Mouse (Mus musculus): ENCODE measurements around the gene Krt222.
A peak's percentile ranks its signal among the peaks of the same experiment; 100 is the strongest.

Krt222 gene

DNA sequence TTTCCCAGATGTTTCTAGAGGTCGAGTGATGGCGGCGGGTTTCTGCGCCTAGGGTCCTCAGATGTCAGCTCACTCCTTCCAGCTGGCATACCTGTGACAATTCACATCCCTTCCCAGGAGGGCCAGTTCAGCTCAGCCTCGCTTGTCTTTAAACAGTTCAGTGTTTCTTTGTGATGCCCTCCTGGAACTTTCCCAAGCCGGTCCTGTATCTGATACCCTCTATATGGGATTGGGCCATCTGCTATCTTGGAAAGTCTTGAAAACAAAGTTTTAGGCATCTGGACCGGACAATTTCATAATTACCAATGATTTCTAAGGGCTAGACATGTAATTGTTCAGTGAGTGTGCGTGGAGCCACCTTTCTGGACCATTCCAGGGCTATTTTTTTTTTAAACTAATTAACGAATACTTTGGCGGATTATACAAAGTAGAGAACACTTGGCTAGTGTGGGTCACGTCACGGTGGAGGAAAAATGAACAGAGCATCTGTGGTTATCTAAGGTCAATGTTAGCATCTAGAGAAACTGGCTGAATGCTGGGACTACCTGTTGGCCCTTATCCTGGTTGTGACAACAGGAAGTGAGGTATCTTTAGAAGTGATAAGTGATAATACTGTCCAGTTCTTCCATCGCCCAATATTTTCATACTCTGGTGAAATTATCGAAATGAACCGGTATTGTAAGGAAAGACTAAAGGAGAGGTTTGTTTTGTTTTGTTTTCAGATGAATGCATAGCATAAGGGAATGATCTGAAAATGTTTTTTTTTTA, 12.7 kb downstream of the Krt222 start:
- no peak for DNase-seq

DNA sequence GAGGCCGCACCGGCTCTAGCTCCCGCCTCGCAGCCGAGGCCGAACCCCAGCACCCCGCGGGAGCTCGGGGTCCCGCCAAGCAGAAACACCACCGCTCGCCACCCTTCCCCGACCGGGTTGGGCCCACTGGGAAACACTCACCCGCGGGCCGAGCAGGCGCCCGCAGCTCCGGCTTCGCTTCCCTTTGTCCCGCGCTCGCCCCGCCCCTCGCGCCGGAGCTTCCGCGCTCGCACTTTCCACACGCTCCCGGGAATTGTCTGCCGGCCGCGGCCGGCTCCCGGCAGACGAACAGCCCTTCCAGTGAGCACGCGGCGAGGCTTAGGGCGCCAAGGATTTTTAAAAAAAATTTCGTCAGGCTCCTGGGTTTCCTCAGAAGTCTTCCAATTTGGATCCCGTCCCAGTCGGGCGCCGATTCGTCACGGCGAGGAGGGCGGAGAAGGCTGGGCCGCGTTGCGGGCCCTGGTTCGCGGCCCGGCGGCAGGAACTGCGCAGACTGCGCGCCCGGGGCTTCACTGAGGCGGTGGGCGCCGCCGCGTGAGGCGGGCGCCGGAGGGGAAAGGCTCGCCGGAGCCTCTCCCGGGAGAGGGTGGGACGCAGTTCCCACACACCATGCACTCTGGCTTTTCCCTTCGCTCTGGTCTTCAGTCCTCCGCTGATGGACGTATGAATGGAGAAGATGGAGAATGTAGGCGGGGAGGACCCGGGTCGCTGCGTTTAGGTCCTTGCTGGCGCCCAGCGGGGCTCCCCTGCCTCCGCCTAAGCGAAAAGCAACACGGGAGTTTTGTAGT, 13.4 kb downstream of the Krt222 start, which contains the start of gene Smarce1:
Gene Smarce1 (minus strand): TSS at position 757 of the 788 bp plus-strand sequence.
- DNase-seq: peak; percentile 63 to 89

DNA sequence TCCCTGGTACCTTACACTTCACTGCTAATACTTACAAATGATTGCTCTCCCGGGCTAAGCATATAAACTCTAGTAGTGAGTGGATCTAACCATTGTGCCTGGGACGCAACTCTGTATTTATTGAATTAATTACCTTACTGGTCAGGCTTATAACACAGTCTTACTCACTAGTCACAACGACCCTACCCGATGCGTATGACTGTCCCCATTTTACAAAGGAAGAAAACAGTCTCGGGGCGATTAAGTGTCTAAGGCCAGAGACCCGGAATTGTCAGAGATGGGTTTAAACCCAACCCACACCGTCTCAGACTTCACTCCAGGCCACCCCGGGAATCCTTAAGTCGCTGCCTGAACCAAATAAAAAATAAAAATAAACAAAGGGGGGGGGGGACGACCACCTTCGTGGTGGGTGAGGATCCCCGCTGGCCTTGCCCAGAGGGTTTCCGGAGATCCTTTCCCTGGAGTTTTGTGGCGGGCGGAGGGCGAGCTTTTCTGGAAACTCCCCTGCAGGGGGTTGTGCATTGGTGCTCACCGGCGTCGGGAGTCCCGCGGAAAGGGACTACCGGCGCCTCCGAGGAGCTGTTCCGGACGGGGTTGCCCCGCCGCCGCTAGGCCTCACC, 14.1 kb downstream of the Krt222 start:
- DNase-seq: no peak

DNA sequence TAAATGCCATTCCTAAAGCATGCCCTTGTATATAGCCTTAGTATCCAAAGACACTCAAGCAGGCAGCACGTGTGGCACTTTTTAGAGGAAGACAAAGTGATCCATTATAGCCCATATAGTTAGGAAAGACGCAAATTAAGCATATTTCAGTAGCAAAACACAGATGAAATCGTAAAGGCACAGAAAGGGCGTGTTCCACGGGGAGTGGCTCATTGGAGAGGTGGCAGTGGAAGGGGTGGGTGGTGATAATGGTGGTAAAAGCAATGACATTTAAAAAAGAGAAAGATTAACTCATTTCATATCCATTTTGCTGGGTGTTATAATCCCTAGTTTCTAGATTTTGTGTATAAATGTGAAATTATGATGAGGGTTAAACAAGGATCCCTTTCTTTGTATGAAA, 17.6 kb downstream of the Krt222 start:
- no peak for DNase-seq

DNA sequence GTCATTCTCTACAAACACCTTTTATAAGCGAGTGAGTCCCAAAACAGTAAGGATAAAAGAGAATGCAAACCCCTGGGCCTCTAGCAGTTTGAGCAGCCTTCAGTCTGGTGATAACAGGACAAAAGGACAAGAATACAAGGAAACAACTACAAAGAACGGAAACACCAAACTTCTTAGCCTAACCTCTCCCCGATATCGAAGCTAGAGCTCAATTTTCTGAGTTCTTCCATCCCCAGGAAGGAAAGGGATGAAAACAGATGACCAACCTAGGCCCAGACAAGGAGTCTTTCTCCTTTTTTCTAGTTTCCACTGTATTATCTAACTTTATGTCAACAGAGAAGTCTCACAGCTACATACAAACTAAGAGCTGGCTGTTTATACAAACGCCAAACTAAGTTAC, 20.6 kb downstream of the Krt222 start:
- no peak for DNase-seq

DNA sequence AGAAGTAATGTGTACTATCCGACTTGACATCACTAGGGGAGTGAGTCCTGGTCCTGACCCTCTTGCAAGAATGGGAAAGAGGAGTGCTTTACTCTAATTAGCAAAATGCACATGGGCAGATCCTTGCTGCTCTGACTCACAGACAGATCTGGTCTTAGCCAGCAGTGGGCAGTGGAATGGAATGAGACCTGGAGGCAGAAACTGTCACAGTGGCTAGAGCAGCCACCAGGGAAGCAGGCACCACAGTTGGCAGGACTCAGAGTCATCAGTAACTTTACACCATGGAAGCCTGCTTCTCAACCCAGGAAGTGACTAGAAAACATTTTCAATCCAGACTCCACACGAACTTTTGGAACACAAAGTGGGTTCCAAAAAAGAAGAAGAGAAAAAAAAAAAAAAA, 22.1 kb downstream of the Krt222 start:
- peak; percentile 19 to 27 for DNase-seq

DNA sequence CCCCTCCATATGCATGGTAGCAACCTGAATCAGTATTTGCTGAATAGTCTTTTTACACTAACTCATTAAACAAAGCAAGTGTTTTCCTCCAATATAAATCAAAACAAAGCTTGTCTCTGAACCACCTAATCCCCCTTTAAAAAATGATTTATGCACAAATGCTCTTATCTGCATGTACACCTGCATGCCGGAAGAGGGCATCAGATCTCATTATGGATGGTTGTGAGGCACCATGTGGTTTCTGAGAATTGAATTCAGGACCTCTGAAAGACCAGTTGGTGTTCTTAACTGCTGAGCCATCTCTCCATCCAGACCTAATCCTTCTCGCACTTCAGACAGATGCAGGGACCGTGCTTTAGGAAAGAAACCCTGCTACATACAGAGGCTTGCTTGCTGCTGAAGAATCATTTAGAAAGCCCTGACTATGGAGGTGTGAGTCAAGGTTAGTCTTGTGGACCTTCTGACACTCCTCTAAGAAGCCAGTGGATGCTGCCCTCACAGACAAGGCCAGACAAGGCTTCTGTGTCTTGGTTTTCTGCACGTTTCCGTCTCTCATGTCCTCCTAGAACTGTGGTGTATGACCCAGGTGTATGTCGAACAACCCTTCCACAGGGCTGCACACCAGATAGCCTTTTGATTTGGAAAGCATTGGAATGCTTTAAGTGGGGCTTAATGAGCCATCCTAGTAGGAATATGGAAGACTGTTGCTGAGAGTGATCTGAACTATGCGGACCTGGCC, 26.5 kb downstream of the Krt222 start:
- DNase-seq: no peak

DNA sequence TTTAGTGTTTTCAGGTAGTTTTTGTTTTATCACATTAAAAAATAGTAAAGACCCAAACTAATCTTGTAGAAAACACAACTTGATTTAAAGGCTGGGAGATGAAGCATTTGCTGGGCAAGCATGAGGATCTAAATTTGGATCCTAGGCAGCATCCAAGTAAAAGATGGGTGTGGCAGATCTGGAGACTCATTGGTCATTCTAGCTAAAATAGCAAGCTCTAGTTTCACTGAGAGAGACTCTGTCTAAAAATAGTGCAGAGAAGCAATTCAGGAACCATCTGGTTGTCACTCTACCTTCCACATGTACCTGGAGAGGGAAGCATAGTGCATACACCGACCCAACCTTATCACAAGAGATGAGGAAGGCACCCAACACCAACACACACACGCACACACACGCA, 27.7 kb downstream of the Krt222 start:
- no peak for DNase-seq

DNA sequence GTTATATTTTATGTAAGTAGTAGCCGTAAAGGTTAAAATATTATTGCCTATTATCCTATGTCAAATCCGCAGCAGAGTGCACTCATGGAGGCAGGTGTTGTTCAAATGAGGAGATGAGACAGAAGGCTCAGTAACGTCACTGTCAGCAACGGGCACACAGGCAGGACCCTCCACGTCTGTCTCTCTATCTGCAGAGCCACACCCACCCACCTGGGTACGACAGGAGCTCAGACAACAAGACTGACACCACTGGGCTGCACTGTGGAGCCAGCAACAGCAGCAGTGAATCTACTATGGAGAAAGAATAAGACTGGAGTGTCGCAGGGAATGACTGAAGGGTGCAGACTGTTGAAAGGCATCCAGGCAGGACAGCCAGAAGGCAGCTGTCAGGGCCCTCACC, 31.2 kb downstream of the Krt222 start:
- no peak for DNase-seq

DNA sequence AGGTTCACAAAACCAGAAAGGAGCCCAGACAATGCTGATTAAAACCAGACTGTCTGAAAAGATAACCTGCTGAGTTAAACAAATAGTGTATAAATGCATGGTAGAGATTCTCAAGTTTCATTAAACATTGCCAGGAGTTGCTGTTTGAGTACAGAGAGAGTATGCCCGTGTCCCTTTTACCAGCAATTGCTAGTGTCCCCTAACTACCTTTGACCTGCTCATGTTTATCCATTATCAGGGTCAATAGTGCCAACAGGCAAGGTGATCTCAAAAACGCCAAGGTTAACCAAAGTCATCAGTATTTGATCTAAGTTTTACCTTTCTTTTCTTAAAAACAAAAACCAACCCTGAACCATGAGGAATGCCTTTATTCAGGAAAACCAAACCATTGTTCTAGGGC, 31.9 kb downstream of the Krt222 start:
- DNase-seq: no peak

DNA sequence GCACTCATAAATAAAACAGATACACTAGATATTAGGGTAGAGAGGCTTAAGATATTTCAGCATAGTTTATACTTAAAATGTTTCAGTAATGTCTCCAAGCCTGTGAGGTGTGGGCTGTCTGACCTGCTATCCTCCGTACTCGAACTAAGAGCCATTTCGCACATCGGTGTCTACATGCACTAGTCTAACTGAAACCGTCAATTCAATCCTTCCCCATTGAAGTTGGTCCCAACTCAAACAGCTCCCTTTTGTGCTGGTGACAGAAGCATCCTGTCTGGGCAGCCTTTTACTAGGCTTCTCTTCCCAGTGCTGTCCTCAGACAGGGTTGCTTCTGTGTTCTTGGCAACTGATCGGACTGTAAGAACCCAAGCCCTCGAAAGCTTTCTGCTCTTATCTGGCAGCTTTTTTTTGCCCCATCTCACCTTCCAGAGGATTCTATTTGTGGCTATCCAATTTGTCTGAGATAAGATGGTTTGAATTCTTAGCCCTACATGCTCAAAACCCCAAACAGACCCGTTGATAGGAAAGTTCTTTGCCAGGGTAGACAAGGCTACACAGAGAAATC, 35.7 kb downstream of the Krt222 start:
- no peak for DNase-seq

DNA sequence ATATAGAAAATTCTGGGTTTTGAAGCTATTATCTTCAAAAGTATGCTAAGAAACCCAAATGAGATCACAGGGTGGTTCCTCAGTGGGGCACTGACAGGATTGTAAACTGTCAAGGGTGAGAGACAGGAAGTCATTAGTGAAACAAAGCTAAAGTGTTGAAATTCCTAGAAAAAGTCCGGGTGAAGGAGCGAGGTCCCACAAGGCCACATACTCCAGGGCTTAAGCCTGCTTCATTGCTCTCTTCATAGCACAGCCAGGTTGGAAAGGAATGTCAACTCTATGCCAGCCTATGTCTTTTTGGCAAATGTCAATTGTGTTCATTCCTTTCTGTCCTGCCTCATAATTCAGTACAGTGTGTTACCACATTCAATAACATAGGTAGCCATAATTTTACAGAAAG, 36.4 kb downstream of the Krt222 start:
- DNase-seq: no peak

DNA sequence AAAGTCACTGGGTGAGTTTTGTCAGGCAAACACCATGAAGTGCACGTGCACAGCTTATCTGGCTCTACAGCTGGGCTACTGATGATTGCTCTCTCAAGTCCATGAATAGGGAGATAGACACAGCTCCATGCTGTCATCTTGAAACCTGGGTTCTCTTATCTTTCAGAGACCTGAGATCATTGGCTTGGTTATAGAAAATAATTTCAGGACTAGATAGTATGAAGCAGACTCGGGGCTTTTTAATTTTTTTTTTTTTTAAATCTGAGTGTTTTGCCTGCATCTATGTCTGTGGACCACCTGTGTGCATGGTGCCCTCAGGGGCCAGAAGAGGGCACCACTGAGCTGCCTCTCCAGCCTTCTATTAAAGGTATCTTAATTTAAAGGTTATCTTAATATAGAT, 36.9 kb downstream of the Krt222 start:
- DNase-seq: peak in 1 of 2 experiments; percentile 65

DNA sequence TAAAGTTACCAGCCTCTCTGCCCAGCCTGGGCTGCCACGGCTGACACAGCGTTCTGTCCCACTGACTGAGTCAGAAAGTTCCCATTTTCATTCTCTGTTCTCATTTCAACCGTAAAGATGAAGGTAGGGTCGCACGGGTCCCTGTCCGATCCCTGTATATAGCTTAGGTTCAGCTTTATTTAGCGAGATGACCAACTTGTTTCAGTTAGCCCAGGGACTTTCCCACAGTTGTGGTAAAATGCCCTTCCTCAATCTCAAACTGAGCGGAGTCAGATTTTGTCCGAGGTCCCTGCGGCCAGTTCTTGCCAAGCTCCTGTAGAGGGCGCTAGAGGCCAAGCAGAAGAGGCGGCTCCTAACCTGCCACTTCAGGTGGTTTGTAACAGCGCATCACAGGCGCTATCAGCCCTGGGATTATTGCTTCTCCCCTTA, 54.7 kb downstream of the Krt222 start:
- DNase-seq: peak; percentile 42 to 79

DNA sequence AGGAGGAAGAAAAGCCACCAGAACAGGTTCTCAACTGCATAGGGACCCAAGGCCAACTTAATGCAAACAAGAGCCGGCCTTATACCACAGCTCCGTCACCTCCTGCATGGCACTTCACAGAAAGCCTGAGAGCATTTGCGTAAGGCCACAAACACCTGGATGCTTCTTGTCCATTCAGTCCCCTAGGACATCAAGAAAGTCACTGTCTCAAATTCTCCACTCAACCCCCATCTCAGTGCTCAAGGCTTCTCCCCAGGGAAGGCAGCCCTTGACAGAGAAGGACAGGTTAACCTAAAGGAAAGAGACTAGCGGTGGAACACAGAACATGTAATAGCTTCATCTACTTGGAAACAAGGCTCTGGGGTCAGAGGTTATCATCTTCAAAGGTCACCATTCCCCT, 56.5 kb downstream of the Krt222 start:
- no peak for DNase-seq

DNA sequence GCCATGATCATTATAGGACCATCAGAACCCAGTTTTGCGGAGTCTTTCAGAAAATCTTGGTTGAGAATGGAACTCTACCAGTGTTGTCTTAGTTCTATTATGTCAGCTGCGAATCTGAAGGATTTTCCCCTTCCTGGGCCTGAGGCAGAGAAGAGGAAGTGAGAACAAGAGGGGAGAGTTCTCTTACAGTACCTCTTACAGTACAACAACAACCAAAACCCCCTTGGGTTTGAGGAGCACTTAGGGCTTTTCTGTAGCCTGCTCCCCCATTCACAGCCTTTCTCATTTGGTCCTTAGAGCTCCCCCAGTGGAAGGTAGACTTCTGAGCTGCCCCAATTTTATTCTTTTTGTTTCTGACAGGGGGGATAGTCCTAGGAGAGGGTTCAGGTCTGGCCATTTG, 57.0 kb downstream of the Krt222 start:
- no peak for DNase-seq
